Mouse (Mus musculus): Measurements from ENCODE around the gene Abhd13. TPM values are rescaled to one million over a fixed set of nuclear protein-coding genes. Genes with fewer than 3 reads are reported as not detected.

The Abhd13 gene
- polyA plus RNA-seq, 1 experiment from 2014 or later, result 8.3 TPM

DNA sequence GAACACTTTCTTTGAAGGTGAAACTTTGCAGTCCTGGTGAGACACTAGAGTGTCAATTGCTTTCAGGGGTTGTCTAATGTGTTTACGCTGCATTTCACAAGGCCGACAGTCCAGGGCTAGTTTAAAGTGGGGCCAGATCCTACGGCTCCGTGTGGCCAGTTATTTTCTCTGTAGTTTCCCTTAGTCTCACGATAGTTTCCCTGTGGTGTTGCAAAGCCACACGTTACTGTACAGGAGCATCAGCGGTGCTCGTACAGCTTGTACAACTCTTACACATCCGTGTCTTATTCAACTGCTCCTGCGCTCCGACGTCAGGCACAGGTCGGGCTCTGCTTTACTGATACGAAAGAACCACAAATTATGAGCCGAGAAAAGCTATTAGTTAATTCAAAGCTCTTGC, 491 bp upstream of the Abhd13 start:
- H3K9ac ChIP-seq, result peak overlapping the region; percentile 90
- no peaks in the 10 kb centered on the region for H3K9me3 ChIP-seq (replicated peaks)
- peak overlapping the region; percentile 88 for H3K27ac ChIP-seq
- peaks cover 47% of the 10 kb centered on the region for H3K4me1 ChIP-seq
- peak overlapping the region; percentile 90 for H3K4me3 ChIP-seq
- peak overlapping the region; percentile 85 for H3K4me2 ChIP-seq
- no peak for ATAC-seq
- peaks cover 17% of the 10 kb centered on the region for H3K36me3 ChIP-seq
- H3K27me3 ChIP-seq (replicated peaks), result no peaks in the 10 kb centered on the region
- WGBS (ENCODE audit: insufficient replicate concordance), result 34% methylated on average over 15 of the region's 15 CpGs

DNA sequence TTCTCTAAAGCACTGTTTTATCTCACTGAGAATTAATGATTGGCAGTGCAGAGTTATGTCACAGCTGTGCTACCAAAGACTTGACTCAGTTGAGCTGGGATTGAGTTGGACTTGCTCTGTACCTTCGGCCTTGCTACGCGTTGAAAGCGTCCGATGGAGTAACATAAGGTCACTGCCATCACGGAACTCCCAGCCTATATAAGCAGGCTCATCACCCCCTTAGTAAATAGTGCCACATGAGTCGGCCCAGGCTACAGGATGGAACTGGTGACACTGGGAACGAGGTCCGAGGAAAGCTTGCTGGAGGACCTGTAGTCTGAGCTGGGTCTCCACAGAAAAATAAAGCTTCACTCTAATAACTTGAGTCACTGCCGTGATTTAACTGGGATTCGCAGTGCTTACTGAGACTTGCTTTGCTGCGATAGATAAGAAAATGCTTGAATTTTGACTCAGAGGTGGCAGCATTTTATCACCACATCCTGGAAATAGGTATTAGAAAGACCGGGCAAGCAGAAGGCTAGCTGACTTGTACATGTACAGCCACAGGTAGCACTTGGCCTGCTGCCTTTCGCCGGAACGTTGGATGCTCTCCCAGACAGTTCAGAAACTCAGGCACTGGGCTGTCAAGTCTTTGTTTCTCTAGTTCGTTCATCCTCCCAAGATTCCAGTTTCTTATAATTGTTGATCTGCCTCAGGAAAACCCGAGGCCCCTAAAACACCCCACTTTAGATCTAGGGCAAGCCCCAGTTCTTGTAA, 1.1 kb downstream of the Abhd13 start:
- peak overlapping the region; percentile 90 for H3K9ac ChIP-seq
- H3K9me3 ChIP-seq (replicated peaks), result no peaks in the 10 kb centered on the region
- peaks cover 18% of the 10 kb centered on the region for H3K36me3 ChIP-seq
- peak overlapping the region; percentile 85 for H3K4me2 ChIP-seq
- 40% methylated on average over 18 of the region's 18 CpGs for WGBS (ENCODE audit: insufficient replicate concordance)
- no peaks in the 10 kb centered on the region for H3K27me3 ChIP-seq (replicated peaks)
- ATAC-seq, result no peak
- peaks cover 47% of the 10 kb centered on the region for H3K4me1 ChIP-seq
- peak overlapping the region; percentile 90 for H3K4me3 ChIP-seq
- H3K27ac ChIP-seq, result peak overlapping the region; percentile 88; the same call in 1 of the 2 replicates

DNA sequence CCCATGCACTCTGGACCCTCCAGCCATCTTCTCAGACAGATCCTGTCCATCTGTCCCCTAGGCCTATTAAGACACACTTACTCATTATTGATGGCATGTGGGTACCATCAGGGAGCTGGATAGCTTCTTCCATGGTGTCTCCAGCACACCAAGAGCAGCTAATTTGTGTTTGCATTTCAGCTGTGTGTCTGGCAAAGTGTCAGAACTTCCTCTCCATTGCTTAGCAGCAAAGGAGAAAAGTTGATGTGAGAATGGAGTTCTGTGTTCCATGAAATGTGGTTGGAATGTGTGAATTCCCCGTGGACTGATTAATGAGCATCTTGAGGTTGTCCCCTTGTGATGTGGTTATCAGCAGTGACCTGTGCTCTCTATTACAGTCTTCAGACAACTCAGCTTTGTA, 2.2 kb downstream of the Abhd13 start:
- no peak overlapping the region for H3K27ac ChIP-seq
- ATAC-seq, result no peak
- peak overlapping the region; percentile 85 for H3K4me2 ChIP-seq
- no peak overlapping the region for H3K9ac ChIP-seq
- WGBS (ENCODE audit: insufficient replicate concordance), result 16% methylated on average over 1 of the region's 1 CpGs
- H3K4me3 ChIP-seq, result no peak overlapping the region
- no peaks in the 10 kb centered on the region for H3K9me3 ChIP-seq (replicated peaks)
- no peaks in the 10 kb centered on the region for H3K27me3 ChIP-seq (replicated peaks)
- peaks cover 23% of the 10 kb centered on the region for H3K36me3 ChIP-seq
- peaks cover 47% of the 10 kb centered on the region for H3K4me1 ChIP-seq

DNA sequence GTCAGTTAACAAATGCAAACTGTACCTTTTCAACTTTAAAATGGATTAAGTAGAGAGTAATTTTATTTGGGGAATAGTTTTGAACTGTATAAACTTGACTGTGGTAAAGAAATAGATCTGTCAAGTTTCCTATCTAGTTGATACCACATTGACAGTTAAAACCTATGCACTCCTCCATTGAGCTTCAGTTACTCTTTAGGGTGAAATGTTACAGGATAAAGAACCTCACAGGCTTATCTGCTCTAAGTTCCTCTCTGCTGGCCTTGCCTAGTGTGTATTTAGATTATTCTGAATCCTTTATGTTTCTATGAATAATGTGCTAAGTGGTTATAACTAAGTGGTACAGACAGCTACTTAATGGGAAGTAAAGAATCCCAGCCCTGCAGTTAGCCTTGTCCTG, 2.7 kb downstream of the Abhd13 start:
- peaks cover 45% of the 10 kb centered on the region for H3K4me1 ChIP-seq
- no peaks in the 10 kb centered on the region for H3K27me3 ChIP-seq (replicated peaks)
- H3K27ac ChIP-seq, result no peak overlapping the region
- peaks cover 23% of the 10 kb centered on the region for H3K36me3 ChIP-seq
- H3K9ac ChIP-seq, result no peak overlapping the region
- H3K4me3 ChIP-seq, result no peak overlapping the region
- H3K9me3 ChIP-seq (replicated peaks), result no peaks in the 10 kb centered on the region
- ATAC-seq, result no peak
- H3K4me2 ChIP-seq, result peak overlapping the region; percentile 85

DNA sequence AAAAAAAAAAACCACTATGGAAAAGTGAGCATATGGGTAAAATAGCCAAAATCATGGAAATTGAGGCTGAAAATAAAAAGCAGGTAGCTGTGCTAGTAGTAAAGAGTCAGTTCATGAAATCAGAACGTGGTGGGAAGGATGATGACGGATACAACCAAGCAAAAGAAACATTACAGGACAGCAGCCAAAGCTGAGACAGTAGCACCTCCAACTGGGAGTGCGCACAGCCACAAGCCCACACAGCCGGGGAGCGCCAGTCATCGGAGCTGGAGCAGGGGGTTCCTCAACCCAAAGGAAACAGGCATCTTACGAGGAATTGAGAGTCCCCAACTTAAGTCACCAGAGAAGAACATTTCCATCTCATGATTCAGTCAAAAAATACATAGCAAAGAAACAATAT, 26.6 kb downstream of the Abhd13 start:
- Histone ChIP-seq H3K9me3 (replicated peaks) (no peaks in the 10 kb centered on the region), H3K27ac (no peak overlapping the region), H3K4me1 (no peaks in the 10 kb centered on the region), H3K4me2 (no peak overlapping the region), H3K4me3 (no peak overlapping the region), H3K36me3 (no peaks in the 10 kb centered on the region), H3K27me3 (replicated peaks) (peaks cover 27% of the 10 kb centered on the region), H3K9ac (no peak overlapping the region)
- no peak for ATAC-seq
- 70% methylated on average over 7 of the region's 7 CpGs for WGBS (ENCODE audit: insufficient replicate concordance)

DNA sequence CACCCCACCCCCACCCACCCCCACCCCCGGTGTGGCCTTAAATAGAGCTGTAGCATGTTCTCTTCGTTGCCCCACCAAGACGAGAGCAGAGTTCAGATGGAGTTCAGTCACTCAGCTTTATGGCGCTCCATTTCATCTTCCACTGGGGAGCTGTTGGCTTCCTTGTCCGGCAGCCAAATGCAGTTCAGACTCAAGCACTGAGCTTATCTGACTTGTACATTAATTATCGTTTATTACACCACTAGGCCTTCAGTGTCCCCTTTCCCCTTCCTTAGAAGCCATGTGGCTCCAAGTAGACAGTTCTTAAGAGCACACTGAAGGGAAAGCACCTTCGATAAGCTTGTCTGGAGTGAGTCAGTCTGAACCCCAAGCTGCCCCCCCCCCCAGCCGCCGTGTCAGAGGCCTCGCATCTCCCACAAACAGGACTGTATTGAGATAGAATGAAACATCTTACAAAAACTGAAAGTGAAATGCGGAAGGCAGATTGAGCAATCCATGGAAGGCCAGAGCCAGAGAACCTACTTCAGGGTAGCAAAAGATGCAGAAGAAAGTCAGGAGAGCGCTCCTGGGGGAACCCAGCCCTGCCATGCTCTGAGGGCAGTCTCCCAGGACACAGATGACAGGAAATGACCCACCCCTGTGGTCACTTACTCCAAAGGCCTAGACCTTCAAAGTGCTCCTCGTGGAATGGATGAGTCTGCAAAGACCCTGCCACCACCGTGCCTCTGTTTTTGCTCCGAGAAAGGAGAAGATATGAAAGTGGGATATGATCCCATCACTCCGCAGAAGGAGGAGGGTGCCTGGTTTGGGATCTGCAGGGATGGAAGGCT, 28.9 kb downstream of the Abhd13 start, which contains the start of gene Tnfsf13b:
Tnfsf13b (plus strand) TSS at position 312 of the 830 bp plus-strand sequence.
- Histone ChIP-seq H3K9me3 (replicated peaks) (no peaks in the 10 kb centered on the region), H3K27me3 (replicated peaks) (peaks cover 27% of the 10 kb centered on the region), H3K9ac (no peak within 1 kb of the TSS), H3K27ac (no peak within 1 kb of the TSS), H3K4me3 (peak within 1 kb of the TSS; percentile 26), H3K4me2 (peak within 1 kb of the TSS; percentile 55), H3K4me1 (no peaks in the 10 kb centered on the region), H3K36me3 (no peaks in the 10 kb centered on the region)
- ATAC-seq, result no peak
- 59% methylated on average over 16 of the region's 16 CpGs for WGBS (ENCODE audit: insufficient replicate concordance)

DNA sequence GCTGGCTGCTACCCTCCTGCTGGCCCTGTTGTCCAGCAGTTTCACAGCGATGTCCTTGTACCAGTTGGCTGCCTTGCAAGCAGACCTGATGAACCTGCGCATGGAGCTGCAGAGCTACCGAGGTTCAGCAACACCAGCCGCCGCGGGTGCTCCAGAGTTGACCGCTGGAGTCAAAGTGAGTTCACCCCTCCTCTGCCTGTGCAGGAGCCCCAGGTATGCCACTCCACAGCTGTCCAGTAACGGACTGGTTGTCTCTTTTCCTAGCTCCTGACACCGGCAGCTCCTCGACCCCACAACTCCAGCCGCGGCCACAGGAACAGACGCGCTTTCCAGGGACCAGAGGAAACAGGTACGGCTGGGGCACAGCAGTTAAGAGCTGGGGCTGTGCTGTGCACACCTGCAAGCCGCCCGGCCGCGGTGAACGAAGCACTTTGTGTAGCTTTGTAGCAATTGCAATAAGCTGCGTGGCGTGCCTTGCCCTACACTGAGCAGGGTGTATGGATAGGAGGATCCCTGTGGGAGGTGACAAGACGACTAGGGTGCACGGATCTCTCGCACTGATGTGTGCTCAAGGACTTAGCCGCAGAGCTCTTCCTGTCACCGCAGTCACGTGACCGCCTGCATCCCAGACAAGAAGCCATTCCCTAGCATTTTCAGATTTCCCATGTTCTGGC, 29.6 kb downstream of the Abhd13 start:
- Histone ChIP-seq H3K4me2 (peak overlapping the region; percentile 55), H3K27me3 (replicated peaks) (peaks cover 27% of the 10 kb centered on the region), H3K36me3 (no peaks in the 10 kb centered on the region), H3K4me1 (no peaks in the 10 kb centered on the region), H3K27ac (no peak overlapping the region), H3K4me3 (peak overlapping the region; percentile 26), H3K9me3 (replicated peaks) (no peaks in the 10 kb centered on the region), H3K9ac (no peak overlapping the region)
- WGBS (ENCODE audit: insufficient replicate concordance), result 8% methylated on average over 29 of the region's 29 CpGs
- no peak for ATAC-seq

DNA sequence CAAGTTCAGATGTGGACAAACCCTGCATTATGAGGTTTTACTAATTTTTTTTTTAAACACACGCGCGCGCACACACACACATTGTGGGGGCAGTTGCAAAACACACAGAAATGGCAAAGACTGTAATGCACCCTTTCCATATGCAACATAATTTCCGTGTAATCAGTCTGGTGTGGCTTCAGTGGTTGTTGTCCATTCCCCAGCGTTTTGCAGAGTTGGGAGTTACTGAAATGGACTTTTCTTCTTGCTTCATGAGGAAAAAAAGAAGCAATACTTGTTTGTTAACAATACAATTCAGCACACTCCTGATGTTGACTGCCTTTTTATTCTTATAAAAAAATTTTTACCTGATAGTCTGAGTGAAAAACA, 30.1 kb downstream of the Abhd13 start:
- Histone ChIP-seq H3K4me1 (no peaks in the 10 kb centered on the region), H3K4me3 (no peak overlapping the region), H3K9me3 (replicated peaks) (no peaks in the 10 kb centered on the region), H3K36me3 (no peaks in the 10 kb centered on the region), H3K4me2 (no peak overlapping the region), H3K27ac (no peak overlapping the region), H3K9ac (no peak overlapping the region), H3K27me3 (replicated peaks) (peaks cover 27% of the 10 kb centered on the region)
- 36% methylated on average over 6 of the region's 6 CpGs for WGBS (ENCODE audit: insufficient replicate concordance)
- no peak for ATAC-seq

DNA sequence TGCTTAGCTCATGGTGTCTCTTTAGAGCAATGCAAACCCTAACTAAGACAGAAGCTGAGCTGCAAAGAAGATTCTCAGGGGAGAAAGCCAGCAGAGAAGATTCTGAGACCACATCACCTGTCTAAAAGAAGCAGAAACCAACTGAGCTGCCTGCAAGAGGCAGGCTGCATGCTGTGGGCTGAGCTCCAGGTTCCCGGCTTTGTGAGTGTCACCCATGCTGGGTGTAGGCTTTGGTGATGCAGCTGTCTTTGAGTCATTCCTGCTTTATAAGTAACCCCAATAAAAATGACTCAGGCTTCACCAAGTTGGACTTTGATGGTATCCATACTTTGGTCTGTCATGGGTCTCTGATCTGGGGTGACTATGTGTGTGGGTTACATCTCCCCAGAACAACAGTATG, 38.7 kb downstream of the Abhd13 start:
- no peaks in the 10 kb centered on the region for H3K4me1 ChIP-seq
- no peak overlapping the region for H3K4me2 ChIP-seq
- H3K36me3 ChIP-seq, result no peaks in the 10 kb centered on the region
- H3K4me3 ChIP-seq, result no peak overlapping the region
- no peak overlapping the region for H3K27ac ChIP-seq
- no peak for ATAC-seq
- H3K27me3 ChIP-seq (replicated peaks), result no peaks in the 10 kb centered on the region
- WGBS (ENCODE audit: insufficient replicate concordance), result 54% methylated on average over 1 of the region's 1 CpGs
- H3K9ac ChIP-seq, result no peak overlapping the region
- H3K9me3 ChIP-seq (replicated peaks), result no peaks in the 10 kb centered on the region

DNA sequence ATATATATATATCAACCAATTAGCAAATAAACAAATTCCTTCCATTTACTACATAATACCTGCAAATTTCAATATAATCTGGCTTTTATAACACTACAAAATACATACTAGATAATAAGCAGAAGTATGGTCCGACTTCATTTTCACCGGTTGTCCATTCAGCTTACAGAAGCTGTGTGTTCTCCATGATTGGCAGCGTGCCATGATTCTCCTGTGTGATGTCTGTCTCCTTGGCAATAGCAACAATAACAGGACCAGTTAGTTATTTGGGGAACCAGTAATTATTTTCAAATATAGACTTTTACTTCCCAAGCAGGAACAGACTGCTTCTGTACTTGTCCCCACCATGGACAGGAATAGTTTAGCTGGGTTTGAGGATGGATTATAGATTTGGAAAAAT, 39.7 kb downstream of the Abhd13 start:
- no peaks in the 10 kb centered on the region for H3K36me3 ChIP-seq
- H3K4me2 ChIP-seq, result no peak overlapping the region
- no peak overlapping the region for H3K4me3 ChIP-seq
- 78% methylated on average over 3 of the region's 3 CpGs for WGBS (ENCODE audit: insufficient replicate concordance)
- H3K27me3 ChIP-seq (replicated peaks), result no peaks in the 10 kb centered on the region
- ATAC-seq, result no peak
- no peaks in the 10 kb centered on the region for H3K4me1 ChIP-seq
- no peaks in the 10 kb centered on the region for H3K9me3 ChIP-seq (replicated peaks)
- H3K9ac ChIP-seq, result no peak overlapping the region
- H3K27ac ChIP-seq, result no peak overlapping the region

DNA sequence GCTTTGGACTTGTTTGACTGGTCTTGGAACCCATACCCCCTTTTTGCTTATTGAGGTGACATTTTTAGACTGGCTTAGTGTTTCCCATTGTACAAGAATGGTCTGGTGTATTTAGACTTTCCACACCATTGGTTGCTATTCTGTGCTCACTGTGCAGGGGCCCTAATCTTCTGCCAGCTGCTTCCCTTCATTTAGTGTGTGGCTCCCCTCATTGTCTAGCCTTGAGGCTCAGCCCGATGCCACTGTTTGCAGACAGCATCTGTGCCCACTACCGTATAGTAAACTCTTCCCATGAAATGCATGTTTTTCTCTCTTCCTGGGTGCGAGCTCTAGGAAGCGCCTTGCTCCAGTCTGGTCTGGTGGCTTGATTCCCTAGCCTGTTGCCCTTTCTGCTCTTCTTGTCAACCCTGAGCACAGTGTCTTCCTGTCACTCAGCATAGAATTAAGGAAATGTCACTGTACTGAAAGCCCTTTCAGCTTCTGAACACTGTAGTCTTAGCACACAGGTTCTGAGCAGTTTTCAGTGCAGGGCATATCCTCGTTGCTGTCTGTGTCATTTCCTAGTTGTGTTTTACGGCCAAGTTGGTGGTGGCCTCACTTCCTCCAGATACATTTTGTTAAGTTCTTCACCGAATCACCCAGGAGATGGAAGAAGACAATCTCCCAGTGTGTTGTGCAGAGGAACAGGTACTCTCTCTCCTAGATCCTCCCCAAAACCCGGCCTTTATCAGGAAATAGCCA, 53.0 kb downstream of the Abhd13 start:
- Histone ChIP-seq H3K27ac (no peak overlapping the region), H3K4me1 (no peaks in the 10 kb centered on the region), H3K4me3 (no peak overlapping the region), H3K9me3 (replicated peaks) (no peaks in the 10 kb centered on the region), H3K4me2 (no peak overlapping the region), H3K9ac (no peak overlapping the region), H3K27me3 (replicated peaks) (no peaks in the 10 kb centered on the region), H3K36me3 (no peaks in the 10 kb centered on the region)
- 50% methylated on average over 8 of the region's 8 CpGs for WGBS (ENCODE audit: insufficient replicate concordance)
- ATAC-seq, result no peak

All from liver, embryonic 12.5 days (tissue).